In genomic region chr2:61642452-61643368, GRCm38 (mm10) we compare ENCODE assay signal across 8 mouse cellular contexts.
DNase-seq lines count a peak whose midpoint lies in the region; ATAC-seq lines count a peak whose summit lies in the region.

No protein-coding gene starts in this region.

- ATAC-seq in heart, embryonic 12.5 days (ENCODE audit: insufficient number of reproducible peaks, low FRiP score), result no peak
- ATAC-seq in lung, embryonic 16.5 days (ENCODE audit: low read depth), result peak; percentile 51; the same call in 1 of the 2 replicates

- no peaks in the 10 kb centered on the region for H3K27me3 ChIP-seq in heart, embryonic 12.5 days (replicated peaks)
- no peaks in the 10 kb centered on the region for H3K27me3 ChIP-seq in lung, embryonic 16.5 days (ENCODE audit: control insufficient read depth, insufficient read depth, low read depth, low read length)

- H3K36me3 ChIP-seq in heart, embryonic 12.5 days, result peaks cover 3% of the 10 kb centered on the region; the same call in 1 of the 2 replicates
- H3K36me3 ChIP-seq in lung, embryonic 16.5 days (ENCODE audit: control insufficient read depth, insufficient read depth, low read length), result no peaks in the 10 kb centered on the region

- no peaks in the 10 kb centered on the region for H3K9me3 ChIP-seq in heart, embryonic 12.5 days (replicated peaks)
- H3K9me3 ChIP-seq in lung, embryonic 16.5 days (ENCODE audit: control insufficient read depth, low read length), result no peaks in the 10 kb centered on the region

- H3K4me1 ChIP-seq in heart, embryonic 12.5 days (replicated peaks), result peaks cover 11% of the 10 kb centered on the region; the same call in 1 of the 2 replicates
- no peaks in the 10 kb centered on the region for H3K4me1 ChIP-seq in lung, embryonic 16.5 days (replicated peaks; ENCODE audit: control insufficient read depth, insufficient read depth, low read length)

- no peak overlapping the region for H3K4me3 ChIP-seq in heart, embryonic 12.5 days
- no peak overlapping the region for H3K4me3 ChIP-seq in lung, embryonic 16.5 days (ENCODE audit: low read length)

- no peak overlapping the region for H3K4me2 ChIP-seq in heart, embryonic 12.5 days
- no peak overlapping the region for H3K4me2 ChIP-seq in lung, embryonic 16.5 days (ENCODE audit: low read depth, low read length)

- DNase-seq in heart, adult 18-20 months, result peak; percentile 24 to 68
- peak; percentile 26 for DNase-seq in MEL-GATA-1-ER (ENCODE audit: extremely low read depth, low read depth)
- DNase-seq in cerebellum, postnatal 10 days, result peak; percentile 81 to 90
- DNase-seq in frontal cortex, adult 2 months (ENCODE audit: extremely low spot score in 1 of 2, low spot score in 1 of 2), result peak; percentile 55 to 92
- peak; percentile 39 to 66 for DNase-seq in kidney, postnatal 36 days
- peak; percentile 74 for DNase-seq in retina, postnatal 1 day

- 51% methylated on average over 6 of the region's 6 CpGs for WGBS in heart, embryonic 12.5 days
- WGBS in lung, embryonic 16.5 days, result 54% methylated on average over 6 of the region's 6 CpGs

- no peak overlapping the region for H3K27ac ChIP-seq in heart, embryonic 12.5 days (ENCODE audit: poor library complexity, severe bottlenecking)
- H3K27ac ChIP-seq in lung, embryonic 16.5 days (ENCODE audit: low read length), result no peak overlapping the region

- H3K9ac ChIP-seq in heart, embryonic 12.5 days, result no peak overlapping the region
- no peak overlapping the region for H3K9ac ChIP-seq in lung, embryonic 16.5 days (ENCODE audit: low read length)

Comparison
In these comparisons a context has a peak if more than half of its experiments do, and no peak if none do; other contexts are left out.
1. DNase-seq: peak in every context shown above with its lines; median percentile 86 in cerebellum, postnatal 10 days; 74 in retina, postnatal 1 day; 74 in frontal cortex, adult 2 months; 52 in kidney, postnatal 36 days; 46 in heart, adult 18-20 months; 26 in MEL-GATA-1-ER.